Mouse (Mus musculus): ENCODE results near the gene Fhl1.
A peak's percentile ranks its signal among the peaks of the same experiment; 100 is the strongest.

The Fhl1 gene

GRCm38 (mm10) chrX:56752144-56752543 is 20.6 kb downstream of the Fhl1 start:
- no peak for DNase-seq (ENCODE audit: low spot score in 2 of 2)

DNA sequence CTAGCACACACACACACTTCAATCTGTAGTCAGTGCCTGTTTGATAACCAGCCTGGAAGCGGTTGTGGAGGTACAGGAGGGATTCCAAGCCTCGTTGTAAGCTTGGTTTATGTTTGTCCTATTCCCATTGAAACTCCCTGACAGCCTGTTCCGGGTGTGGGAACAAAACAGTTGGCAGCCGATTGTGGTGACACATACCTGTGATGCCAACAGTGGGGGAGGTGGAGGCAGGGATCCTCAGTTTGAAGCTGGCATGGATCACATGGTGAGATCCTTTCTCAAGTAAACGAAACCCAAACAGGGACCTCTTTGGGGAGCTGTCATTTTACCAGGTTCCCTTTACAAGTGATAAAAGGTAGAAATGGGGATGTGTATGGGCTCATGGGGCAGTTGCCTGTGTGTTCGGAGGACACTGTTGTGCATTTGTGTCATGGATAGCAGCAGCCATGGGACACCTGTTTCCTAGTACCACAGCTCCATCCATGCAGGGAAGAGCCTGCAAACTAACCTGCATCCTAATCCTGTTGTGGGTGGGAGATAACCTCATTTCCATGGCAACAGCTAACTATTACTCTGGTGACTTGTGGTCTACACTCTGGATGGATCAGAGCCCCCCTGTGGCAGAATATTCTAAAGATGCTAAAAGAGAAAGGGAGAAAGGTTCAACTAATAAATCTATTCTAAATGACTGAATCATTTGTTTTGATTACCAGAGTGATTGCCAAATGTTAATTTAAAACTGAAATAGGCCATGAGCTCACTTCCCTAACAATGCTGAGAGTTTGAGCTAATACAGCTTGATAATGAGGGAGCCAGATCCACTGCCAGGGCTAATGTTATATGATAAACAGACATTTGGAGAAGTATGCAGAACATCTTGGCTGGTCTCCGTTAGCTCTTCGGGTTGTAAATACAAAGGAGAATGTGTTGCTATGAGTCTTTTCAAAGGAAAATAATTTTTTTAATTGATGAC is 22.0 kb downstream of the Fhl1 start:
- DNase-seq (ENCODE audit: low spot score in 2 of 2): peak in 1 of 2 experiments; percentile 24

DNA sequence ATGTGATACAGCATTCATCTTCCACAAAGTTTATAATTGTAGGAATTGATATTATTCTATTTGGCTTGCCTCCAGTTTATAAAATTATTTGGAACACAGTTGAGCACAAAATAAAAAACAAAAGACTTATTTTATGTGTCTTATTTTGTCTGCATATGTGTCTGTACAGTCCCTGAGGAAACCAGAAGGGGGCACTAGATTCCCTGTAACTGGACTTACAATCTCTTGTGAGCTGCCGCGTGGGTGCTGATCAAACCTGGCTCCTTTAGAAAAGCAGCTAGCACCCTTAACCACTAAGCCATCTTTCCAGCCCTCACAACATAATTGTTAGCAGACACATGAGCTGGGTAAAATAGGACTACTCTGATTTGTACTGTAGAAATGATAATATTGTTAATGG is 24.1 kb downstream of the Fhl1 start:
- DNase-seq (ENCODE audit: low spot score in 2 of 2): peak; percentile 24 to 28

- peak in 1 of 2 experiments; percentile 18 for DNase-seq (ENCODE audit: low spot score in 2 of 2)
These were observed 24.8 kb downstream of the Fhl1 start for GRCm38 (mm10) chrX:56756352-56756751.

DNA sequence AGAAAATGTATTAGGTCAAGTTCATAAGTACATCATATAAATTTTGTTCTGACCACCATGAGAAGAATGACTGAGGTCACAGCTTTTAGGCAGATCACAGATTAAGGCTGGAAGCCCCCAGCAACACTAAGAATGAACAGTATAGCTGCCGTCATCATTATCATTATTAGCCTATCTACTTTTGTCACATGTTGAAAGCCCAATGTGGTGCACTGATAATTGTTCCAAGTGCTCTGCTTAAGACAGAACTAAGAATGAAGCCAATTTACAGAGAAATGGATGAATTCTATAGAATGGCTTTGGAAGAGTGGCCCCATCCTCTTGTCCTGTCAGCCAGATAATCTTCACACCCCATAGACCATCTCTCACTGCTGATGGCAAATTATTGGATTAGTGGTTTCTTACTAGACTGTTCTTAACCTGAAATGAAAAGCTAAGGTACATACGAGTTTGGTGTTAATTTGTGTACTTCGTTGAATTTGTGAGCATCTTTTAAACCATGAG is 28.7 kb downstream of the Fhl1 start:
- DNase-seq (ENCODE audit: low spot score in 2 of 2): no peak

DNA sequence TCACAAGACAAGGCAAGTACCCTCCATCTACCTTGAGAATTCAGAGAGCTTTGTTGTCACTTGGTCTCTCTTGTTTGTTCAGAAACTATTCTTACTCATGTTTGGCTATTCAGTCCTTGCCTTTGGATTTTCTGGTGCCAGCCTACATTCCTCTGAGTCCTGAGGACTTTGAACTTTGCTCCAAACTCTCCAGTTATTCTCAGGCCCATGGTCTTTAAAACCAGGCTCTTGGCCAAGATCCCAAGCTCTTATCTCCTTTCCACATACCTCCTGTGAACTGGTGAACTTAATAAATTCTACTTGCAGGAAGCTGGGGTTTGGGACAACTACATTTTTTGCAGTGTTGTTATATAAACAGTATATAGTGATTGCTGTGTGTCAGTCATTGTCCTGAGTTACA is 38.3 kb downstream of the Fhl1 start:
- no peak for DNase-seq (ENCODE audit: low spot score in 2 of 2)

- no peak for DNase-seq (ENCODE audit: low spot score in 2 of 2)
These were observed 40.2 kb downstream of the Fhl1 start for GRCm38 (mm10) chrX:56771751-56772150.

DNA sequence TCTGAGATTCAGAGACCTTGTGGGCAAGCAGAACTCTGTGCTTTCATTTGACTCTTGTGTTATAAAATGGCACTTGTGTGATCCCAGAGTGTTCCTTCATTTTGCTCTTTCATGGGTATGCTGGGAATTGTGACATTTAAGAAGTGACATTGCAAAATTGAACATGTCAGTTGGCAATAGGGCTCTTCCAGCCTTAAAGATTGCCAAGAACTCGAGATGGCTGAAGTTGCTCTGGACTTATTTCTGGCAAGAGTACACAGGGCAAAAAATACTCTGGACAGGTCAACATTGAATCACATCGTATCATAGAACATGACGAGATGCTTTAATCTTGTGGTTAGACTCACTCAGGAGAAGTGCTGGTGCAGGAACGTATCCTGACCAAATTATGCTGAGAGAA is 41.7 kb downstream of the Fhl1 start:
- DNase-seq (ENCODE audit: low spot score in 2 of 2): no peak

DNA sequence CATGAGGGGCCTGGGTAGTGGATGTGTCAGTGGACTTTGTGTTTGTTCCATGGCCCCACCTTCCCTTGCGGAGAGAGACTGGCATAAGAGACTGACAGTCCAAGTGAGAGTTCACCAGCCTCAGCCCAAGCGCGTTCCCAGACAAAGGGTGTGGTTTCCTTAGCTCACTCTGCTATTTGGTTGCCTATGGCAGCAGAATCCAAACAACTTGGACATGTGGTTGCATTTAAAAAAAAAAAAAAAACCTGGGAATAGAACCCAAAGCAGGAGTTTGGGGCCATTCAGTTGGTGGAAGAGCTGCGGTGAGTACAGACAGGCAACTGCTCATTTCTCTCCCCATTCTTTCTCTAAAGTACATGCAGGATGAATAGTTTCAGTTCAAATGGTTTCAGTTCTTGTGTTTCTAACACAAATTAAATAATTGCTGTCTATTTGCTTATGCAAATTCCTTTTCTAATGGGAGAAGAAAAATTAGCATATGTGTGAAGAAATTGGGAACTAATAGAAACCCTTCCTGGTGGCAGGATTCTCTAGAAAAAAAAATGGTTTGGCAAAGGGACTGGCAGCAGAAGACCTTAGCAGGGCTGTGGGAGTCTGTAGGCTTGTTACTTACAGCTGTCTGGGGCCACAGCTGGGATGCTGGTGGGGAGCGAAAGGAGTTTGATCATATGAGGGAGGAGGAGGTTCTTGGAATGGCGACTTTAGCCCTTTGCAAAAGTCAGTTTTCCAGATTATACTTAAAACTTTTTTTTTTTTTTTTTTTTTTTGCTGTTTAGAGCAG is 54.9 kb downstream of the Fhl1 start:
- DNase-seq (ENCODE audit: low spot score in 2 of 2): peak in 1 of 2 experiments; percentile 23

GRCm38 (mm10) chrX:56787486-56787885 is 55.9 kb downstream of the Fhl1 start:
- no peak for DNase-seq (ENCODE audit: low spot score in 2 of 2)

DNA sequence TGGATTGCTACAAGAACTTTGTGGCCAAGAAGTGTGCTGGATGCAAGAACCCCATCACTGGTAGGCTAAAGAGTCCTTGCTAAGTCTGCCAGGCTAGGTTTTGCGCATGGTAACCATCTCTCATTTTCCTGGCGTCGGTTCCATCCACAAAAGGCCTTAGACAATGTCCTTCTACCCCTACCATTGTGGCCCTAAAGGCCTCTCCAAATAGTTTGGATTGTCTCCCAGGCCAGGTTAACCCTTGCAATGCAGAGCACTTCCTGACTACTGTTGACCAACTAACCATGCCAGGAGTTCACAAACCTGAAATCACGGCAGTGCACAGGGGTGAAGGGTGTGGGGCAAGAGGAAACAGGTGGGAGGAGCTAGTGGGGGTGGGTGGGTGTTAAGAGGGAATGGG is 59.0 kb downstream of the Fhl1 start:
- no peak for DNase-seq (ENCODE audit: low spot score in 2 of 2)

DNA sequence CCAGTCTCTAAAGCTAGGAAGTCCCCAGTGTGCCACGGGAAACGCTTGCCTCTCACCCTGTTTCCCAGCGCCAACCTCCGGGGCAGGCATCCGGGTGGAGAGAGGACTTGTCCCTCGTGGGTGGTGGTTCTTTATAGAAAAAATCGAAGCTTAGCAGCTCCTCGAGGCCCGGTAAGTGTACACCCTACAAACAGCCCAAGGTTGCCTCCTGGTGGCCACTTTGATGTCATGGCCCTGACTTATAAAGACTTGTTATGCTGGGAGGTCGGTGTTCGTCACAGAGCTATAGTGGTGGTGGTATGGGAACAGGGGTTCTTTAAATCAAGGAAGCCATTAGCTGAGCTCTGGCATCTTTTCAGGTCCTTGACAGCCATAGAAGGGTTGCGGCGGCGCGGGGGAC is 59.7 kb downstream of the Fhl1 start:
- DNase-seq (ENCODE audit: low spot score in 2 of 2): peak; percentile 39 to 64

DNA sequence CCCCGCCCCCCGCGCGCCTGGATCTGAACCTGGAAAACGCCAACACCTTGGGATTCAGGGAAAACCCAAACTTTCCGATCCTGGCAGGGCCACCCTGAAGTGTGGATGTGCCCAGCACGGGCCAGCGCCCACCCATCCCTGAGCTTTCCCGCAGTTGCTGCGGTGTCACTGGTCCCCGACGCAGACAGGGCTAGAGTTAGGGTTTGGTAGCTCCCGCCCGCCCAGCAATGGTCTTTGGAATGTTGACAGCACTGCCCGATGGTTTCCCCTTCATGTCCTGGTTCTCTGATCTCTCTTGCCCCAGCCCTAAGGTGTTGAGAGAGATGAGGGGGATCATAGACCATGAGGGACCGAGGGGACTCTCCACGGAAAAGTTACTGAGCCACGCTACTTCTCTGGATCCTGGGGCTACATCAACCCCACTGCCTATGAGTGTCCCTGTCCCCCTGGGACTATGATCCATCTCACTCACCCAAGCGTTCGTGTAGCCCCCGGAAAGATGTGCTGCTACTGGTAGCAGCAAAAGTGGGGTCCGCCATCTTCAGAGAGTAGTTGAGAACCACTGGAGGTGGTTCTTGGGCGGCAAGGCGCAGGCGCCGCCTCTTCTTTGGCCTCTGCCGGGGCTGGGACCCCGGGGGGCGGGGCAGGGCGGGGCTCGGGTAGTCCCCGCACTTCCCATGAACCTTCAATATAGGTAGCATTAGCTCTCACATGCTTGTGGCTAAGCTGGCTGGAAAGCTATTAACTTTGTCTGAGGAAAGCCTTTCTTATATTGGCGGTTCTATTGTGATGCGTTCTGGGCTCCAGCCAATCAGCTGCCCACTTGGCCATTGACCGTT is 90.4 kb downstream of the Fhl1 start, which contains the start of gene Map7d3:
TSS of gene Map7d3 (minus strand) at position 562 of the 839 bp plus-strand sequence.
- DNase-seq (ENCODE audit: low spot score in 2 of 2): no peak

DNA sequence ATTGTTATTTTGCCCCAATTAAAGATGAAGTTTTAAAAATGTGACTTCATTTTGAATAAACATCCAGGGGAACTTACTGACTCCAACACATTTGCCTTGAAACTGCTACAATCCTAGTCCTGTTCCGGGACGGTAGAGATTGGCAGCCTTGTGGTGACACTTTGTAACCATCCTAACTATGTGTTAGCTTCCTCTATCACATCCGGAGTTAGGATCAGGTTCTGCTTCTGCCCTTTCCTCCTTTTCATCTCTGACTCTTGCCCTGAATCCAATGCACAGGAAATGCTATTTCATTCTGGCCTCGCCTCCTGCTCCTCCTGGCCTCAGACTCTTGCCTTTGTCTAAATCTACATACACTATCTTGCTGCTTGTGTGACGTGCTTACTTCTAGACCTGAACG is 95.9 kb downstream of the Fhl1 start:
- DNase-seq (ENCODE audit: low spot score in 2 of 2): no peak

DNA sequence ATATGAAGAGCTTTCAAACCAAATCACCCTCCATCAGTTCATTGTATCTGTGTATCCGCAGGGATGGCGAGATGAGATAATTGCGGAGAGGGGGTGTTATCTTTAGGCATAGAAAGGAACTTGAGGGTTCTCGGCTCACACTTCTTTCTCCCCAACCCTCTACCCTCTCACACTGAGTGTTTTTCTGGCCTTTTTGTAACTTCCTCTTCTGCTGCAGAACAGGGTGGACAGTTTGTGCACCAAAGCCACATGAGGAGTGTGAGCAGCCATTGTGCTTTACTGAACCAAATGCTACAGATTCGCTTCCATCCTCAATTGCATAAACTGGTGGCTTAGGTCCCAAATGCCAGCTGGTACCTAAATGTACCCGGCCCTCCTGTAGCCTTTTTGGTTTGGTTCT is 104.3 kb downstream of the Fhl1 start:
- DNase-seq (ENCODE audit: low spot score in 2 of 2): no peak

DNA sequence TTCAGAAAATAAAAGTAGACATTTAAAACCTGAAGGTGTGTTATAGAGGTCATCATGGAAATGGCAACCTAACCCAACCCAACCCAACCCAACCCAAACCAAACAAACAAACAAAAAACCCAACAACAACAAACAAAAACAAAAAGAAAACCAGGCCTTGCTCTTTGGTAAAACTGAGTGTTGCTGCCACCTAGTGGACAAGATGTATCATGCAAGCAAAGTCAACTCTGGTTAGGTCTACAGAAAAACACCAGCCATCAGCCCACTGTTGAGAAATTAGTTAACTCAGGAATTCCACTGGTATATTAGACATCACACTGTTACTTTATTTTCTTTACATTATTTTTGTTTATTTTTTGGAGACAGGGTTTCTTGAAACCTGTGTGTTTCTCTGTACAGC is 107.8 kb downstream of the Fhl1 start:
- DNase-seq (ENCODE audit: low spot score in 2 of 2): peak in 1 of 2 experiments; percentile 45

DNA sequence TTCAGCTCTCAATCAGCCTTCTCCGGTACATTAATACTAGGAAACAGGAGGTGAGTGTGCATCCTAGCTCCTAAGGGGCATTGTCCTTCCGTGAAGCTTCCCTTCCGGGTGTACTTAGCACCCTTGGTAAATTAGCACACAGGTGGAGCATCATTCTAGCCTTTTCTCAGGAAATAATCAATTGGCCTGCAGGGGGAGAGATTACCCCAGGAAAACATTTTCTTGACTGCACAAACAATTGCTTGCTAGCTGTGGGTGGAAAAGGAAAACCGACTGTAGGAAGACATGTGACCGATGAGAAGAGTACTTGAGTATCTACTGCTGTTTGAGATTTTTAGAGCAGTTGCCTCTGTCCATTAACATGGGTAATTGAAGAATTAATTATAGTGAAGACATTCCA is 109.7 kb downstream of the Fhl1 start:
- no peak for DNase-seq (ENCODE audit: low spot score in 2 of 2)
